In genomic region chr14:28240111-28240510, GRCm38 (mm10) we compare ENCODE assay signal across 33 mouse cellular contexts.
DNase-seq lines count a peak whose midpoint lies in the region; ATAC-seq and TF ChIP-seq lines count a peak whose summit lies in the region.
"Had no signal": no experiment of that assay in that cellular context is flagged by ENCODE, and none has a peak within 500 bp of the region (broad histone marks: within the 10 kb centered on the region; RNA-seq: fewer than 3 reads in every experiment).

No protein-coding gene starts in this region.

- no peak for TF ChIP-seq CTCF in kidney, postnatal 0 days (IDR thresholded peaks at IDR 0.05; ENCODE audit: low read depth)

- ATAC-seq in kidney, postnatal 0 days (replicated peaks; ENCODE audit: low FRiP score, low read depth): no peak
- ATAC-seq in limb, embryonic 11.5 days (ENCODE audit: insufficient number of reproducible peaks, low FRiP score, low TSS enrichment, low read depth): no peak
- ATAC-seq in inflammation-experienced regulatory T-cells, adult 6 months: no peak
- ATAC-seq: forebrain, postnatal 0 days; hindbrain, postnatal 0 days; intestine, embryonic 16.5 days; lung, postnatal 0 days; midbrain, embryonic 13.5 days; Patski had no signal

- no peaks in the 10 kb centered on the region for H3K36me3 ChIP-seq in kidney, postnatal 0 days (ENCODE audit: insufficient read depth, low read length)
- H3K36me3 ChIP-seq in limb, embryonic 11.5 days (ENCODE audit: control insufficient read depth, insufficient read depth, low read length): no peaks in the 10 kb centered on the region
- H3K36me3 ChIP-seq: embryonic facial prominence, embryonic 13.5 days; forebrain, embryonic 10.5 days; heart, embryonic 10.5 days; heart, embryonic 15.5 days; hindbrain, embryonic 12.5 days; limb, embryonic 15.5 days; liver, embryonic 13.5 days; midbrain, embryonic 13.5 days; neural tube, embryonic 13.5 days; stomach, embryonic 15.5 days had no signal

- no peak overlapping the region for H3K4me2 ChIP-seq in kidney, postnatal 0 days (ENCODE audit: low read length)
- no peak overlapping the region for H3K4me2 ChIP-seq in limb, embryonic 11.5 days (ENCODE audit: low read depth, severe bottlenecking)
- H3K4me2 ChIP-seq: embryonic facial prominence, embryonic 13.5 days; heart, embryonic 15.5 days; hindbrain, embryonic 12.5 days; limb, embryonic 15.5 days; liver, embryonic 13.5 days; midbrain, embryonic 13.5 days; neural tube, embryonic 13.5 days; stomach, embryonic 15.5 days had no signal

- H3K27ac ChIP-seq in kidney, postnatal 0 days: no peak overlapping the region
- 0 out of 2 replicates have a peak overlapping the region, but pooled peaks have one; percentile 30 for H3K27ac ChIP-seq in limb, embryonic 11.5 days (replicated peaks; ENCODE audit: low read depth, low read length)
- H3K27ac ChIP-seq: embryonic facial prominence, embryonic 13.5 days; forebrain, embryonic 10.5 days; heart, embryonic 10.5 days; heart, embryonic 15.5 days; hindbrain, embryonic 12.5 days; hindbrain, postnatal 0 days; limb, embryonic 15.5 days; liver, embryonic 13.5 days; macrophage; midbrain, embryonic 13.5 days; neural tube, embryonic 13.5 days; stomach, embryonic 15.5 days had no signal

- H3K9me3 ChIP-seq in kidney, postnatal 0 days (replicated peaks; ENCODE audit: low read length): no peaks in the 10 kb centered on the region
- H3K9me3 ChIP-seq in limb, embryonic 11.5 days (ENCODE audit: control insufficient read depth, low read length): no peaks in the 10 kb centered on the region
- H3K9me3 ChIP-seq: embryonic facial prominence, embryonic 13.5 days; forebrain, embryonic 10.5 days; heart, embryonic 10.5 days; heart, embryonic 15.5 days; hindbrain, embryonic 12.5 days; limb, embryonic 15.5 days; liver, embryonic 13.5 days; midbrain, embryonic 13.5 days; neural tube, embryonic 13.5 days; stomach, embryonic 15.5 days had no signal

- H3K4me3 ChIP-seq in kidney, postnatal 0 days (replicated peaks; ENCODE audit: low read depth, low read length): no peak overlapping the region
- H3K4me3 ChIP-seq in limb, embryonic 11.5 days (ENCODE audit: low read depth, low read length): no peak overlapping the region
- H3K4me3 ChIP-seq: embryonic facial prominence, embryonic 13.5 days; forebrain, embryonic 10.5 days; heart, embryonic 10.5 days; heart, embryonic 15.5 days; hindbrain, embryonic 12.5 days; limb, embryonic 15.5 days; liver, embryonic 13.5 days; midbrain, embryonic 13.5 days; neural tube, embryonic 13.5 days; stomach, embryonic 15.5 days had no signal

- 16% methylated on average over 3 of the region's 3 CpGs for whole genome bisulfite sequencing in kidney, postnatal 0 days
- WGBS in limb, embryonic 11.5 days: 6% methylated on average over 3 of the region's 3 CpGs

- H3K4me1 ChIP-seq in kidney, postnatal 0 days (replicated peaks; ENCODE audit: insufficient read depth, low read length): no peaks in the 10 kb centered on the region
- H3K4me1 ChIP-seq in limb, embryonic 11.5 days (ENCODE audit: control insufficient read depth, insufficient read depth, low read length): peaks cover 11% of the 10 kb centered on the region; the same call in 1 of the 2 replicates
- H3K4me1 ChIP-seq: hindbrain, embryonic 12.5 days; liver, embryonic 13.5 days; midbrain, embryonic 13.5 days; neural tube, embryonic 13.5 days; stomach, embryonic 15.5 days had no signal

- H3K9ac ChIP-seq in kidney, postnatal 0 days (ENCODE audit: low read depth, low read length): no peak overlapping the region
- H3K9ac ChIP-seq in limb, embryonic 11.5 days (ENCODE audit: low read length): no peak overlapping the region
- H3K9ac ChIP-seq: embryonic facial prominence, embryonic 13.5 days; forebrain, postnatal 0 days; heart, embryonic 15.5 days; hindbrain, embryonic 12.5 days; limb, embryonic 15.5 days; liver, embryonic 13.5 days; midbrain, embryonic 13.5 days; neural tube, embryonic 13.5 days; stomach, embryonic 15.5 days had no signal

- peak; percentile 21 for DNase-seq in embryo, embryonic 10.5 days (ENCODE audit: low spot score)
- no peak for DNase-seq in embryo, embryonic 11 days
- DNase-seq in kidney, postnatal 0 days (ENCODE audit: low spot score): peak; percentile 64
- DNase-seq in kidney, postnatal 36 days: no peak
- DNase-seq in limb, embryonic 11.5 days (ENCODE audit: low spot score): peak; percentile 37
- DNase-seq in right cerebral cortex, adult 18-20 months: no peak
- DNase-seq: adrenal gland, postnatal 25 days; cerebellum, adult 18-20 months; cerebellum, postnatal 10 days; forebrain, postnatal 0 days; gastrocnemius, postnatal 14 days; heart, adult 11 months; kidney, postnatal 14 days; liver, embryonic 13.5 days; lung, adult 18-20 months; right cerebral cortex, postnatal 25 days; thymus, postnatal 14 days had no signal

- no peaks in the 10 kb centered on the region for H3K27me3 ChIP-seq in kidney, postnatal 0 days (ENCODE audit: insufficient read depth, low read length)
- no peaks in the 10 kb centered on the region for H3K27me3 ChIP-seq in limb, embryonic 11.5 days (ENCODE audit: control insufficient read depth, insufficient read depth, low read length)
- H3K27me3 ChIP-seq: CH12.LX; embryonic facial prominence, embryonic 13.5 days; heart, embryonic 15.5 days; hindbrain, embryonic 12.5 days; limb, embryonic 15.5 days; liver, embryonic 13.5 days; midbrain, embryonic 13.5 days; neural tube, embryonic 13.5 days; Patski; stomach, embryonic 15.5 days had no signal

Comparison
In these comparisons a context has a peak if more than half of its experiments do, and no peak if none do; other contexts are left out.
1. DNase-seq: peak in embryo, embryonic 10.5 days (single experiment), kidney, postnatal 0 days (single experiment) and limb, embryonic 11.5 days (single experiment); none in embryo, embryonic 11 days (single experiment), kidney, postnatal 36 days (0 of 2) and right cerebral cortex, adult 18-20 months (single experiment).